Mouse (Mus musculus) ES-Bruce4 (cell line): ENCODE data around the gene Zdhhc7. TPM values are rescaled to one million over a fixed set of nuclear protein-coding genes. Genes with fewer than 3 reads are reported as not detected.

Source experiments
- H3K27ac ChIP-seq: 2 replicates; pipeline ENCODE4 v1.5.1; 2012; ENCODE audit warnings: low read length, inconsistent platforms; ENCODE audit not compliant: insufficient read depth
- H3K27me3 ChIP-seq: 2 replicates; pipeline ENCODE4 v1.6.1; 2012; ENCODE audit warnings: mild to moderate bottlenecking, low read length, inconsistent platforms; ENCODE audit not compliant: control insufficient read depth, poor library complexity, insufficient read depth, severe bottlenecking
- H3K36me3 ChIP-seq: 2 replicates; pipeline ENCODE4 v1.6.1; 2012; ENCODE audit warnings: inconsistent platforms, mild to moderate bottlenecking, low read length, moderate library complexity; ENCODE audit not compliant: control insufficient read depth, poor library complexity, insufficient read depth, severe bottlenecking
- H3K4me1 ChIP-seq: one replicate; pipeline ENCODE4 v1.8.1; 2011; ENCODE audit warnings: low read length; ENCODE audit not compliant: control insufficient read depth, insufficient read depth
- H3K4me3 ChIP-seq: 2 replicates; pipeline ENCODE4 v1.5.1; 2011; ENCODE audit warnings: low read depth, mild to moderate bottlenecking, low read length
- H3K9ac ChIP-seq: 2 replicates; pipeline ENCODE4 v1.6.1; 2012; ENCODE audit warnings: low read depth, mild to moderate bottlenecking, inconsistent platforms; ENCODE audit not compliant: poor library complexity, severe bottlenecking
- H3K9me3 ChIP-seq: replicated peaks from 2 replicates; pipeline ENCODE4 v1.6.1; 2012; ENCODE audit warnings: mild to moderate bottlenecking, low read length, inconsistent platforms; ENCODE audit not compliant: control insufficient read depth, poor library complexity, insufficient read depth, severe bottlenecking
- CTCF ChIP-seq: IDR thresholded peaks from one replicate; pipeline ENCODE4 v1.8.1; 2011; ENCODE audit warnings: low read depth, low read length
- EP300 ChIP-seq: IDR thresholded peaks from 2 replicates; pipeline ENCODE4 v1.6.1; 2011; ENCODE audit warnings: low read depth, low read length; ENCODE audit not compliant: insufficient read depth
- POLR2A ChIP-seq: IDR thresholded peaks from one replicate; pipeline ENCODE4 v1.8.1; 2011; ENCODE audit warnings: low read length; ENCODE audit not compliant: insufficient read depth
- polyA plus RNA-seq: library from polyadenylated mRNA; stranded (reverse); fragments of >200 nt; gene quantifications from 2 replicates; pipeline ENCODE4 v1.2.4, GENCODE M21; 2011; ENCODE audit warnings: low read depth; ENCODE audit not compliant: missing spikeins, insufficient read depth, insufficient read length

Gene Zdhhc7
- polyA plus RNA-seq, 1 experiment, result 17.1 TPM

- H3K36me3 ChIP-seq, result no peaks in the 10 kb centered on the region
- H3K4me1 ChIP-seq, result peaks cover 4% of the 10 kb centered on the region
- no peak overlapping the region for H3K27ac ChIP-seq
- TF ChIP-seq EP300 (no peak), CTCF (no peak), POLR2A (no peak)
- H3K27me3 ChIP-seq, result no peaks in the 10 kb centered on the region
- no peak overlapping the region for H3K9ac ChIP-seq
- no peaks in the 10 kb centered on the region for H3K9me3 ChIP-seq
- H3K4me3 ChIP-seq, result no peak overlapping the region
Measured at GRCm38 (mm10) chr8:120074516-120074915, 26.8 kb downstream of the Zdhhc7 start.

GRCm38 (mm10) chr8:120072827-120073226, 28.5 kb downstream of the Zdhhc7 start:
- Histone ChIP-seq H3K4me3 (no peak overlapping the region), H3K36me3 (no peaks in the 10 kb centered on the region), H3K27me3 (no peaks in the 10 kb centered on the region), H3K4me1 (no peaks in the 10 kb centered on the region), H3K9ac (no peak overlapping the region), H3K9me3 (no peaks in the 10 kb centered on the region), H3K27ac (no peak overlapping the region)
- TF ChIP-seq CTCF, result no peak
- TF ChIP-seq POLR2A, result no peak
- no peak for TF ChIP-seq EP300

GRCm38 (mm10) chr8:120072259-120072658, 29.0 kb downstream of the Zdhhc7 start:
- no peak overlapping the region for H3K9ac ChIP-seq
- H3K27me3 ChIP-seq, result no peaks in the 10 kb centered on the region
- no peaks in the 10 kb centered on the region for H3K4me1 ChIP-seq
- no peaks in the 10 kb centered on the region for H3K9me3 ChIP-seq
- no peaks in the 10 kb centered on the region for H3K36me3 ChIP-seq
- no peak for TF ChIP-seq CTCF
- no peak overlapping the region for H3K4me3 ChIP-seq
- no peak overlapping the region for H3K27ac ChIP-seq

- TF ChIP-seq POLR2A (no peak), CTCF (peak; percentile 91)
- H3K27ac ChIP-seq, result no peak overlapping the region
Measured at GRCm38 (mm10) chr8:120071684-120072083, 29.6 kb downstream of the Zdhhc7 start.

GRCm38 (mm10) chr8:120067936-120068668, 33.2 kb downstream of the Zdhhc7 start:
- Histone ChIP-seq H3K9me3 (no peaks in the 10 kb centered on the region), H3K36me3 (no peaks in the 10 kb centered on the region), H3K9ac (no peak overlapping the region), H3K27ac (no peak overlapping the region), H3K27me3 (no peaks in the 10 kb centered on the region), H3K4me3 (no peak overlapping the region), H3K4me1 (no peaks in the 10 kb centered on the region)
- no peak for TF ChIP-seq POLR2A
- no peak for TF ChIP-seq CTCF
- no peak for TF ChIP-seq EP300

More at GRCm38 (mm10) chr8:120071684-120072083, 29.6 kb downstream of the Zdhhc7 start:
- Histone ChIP-seq H3K27me3 (no peaks in the 10 kb centered on the region), H3K4me1 (no peaks in the 10 kb centered on the region), H3K9me3 (no peaks in the 10 kb centered on the region), H3K9ac (no peak overlapping the region), H3K36me3 (no peaks in the 10 kb centered on the region), H3K4me3 (no peak overlapping the region)

GRCm38 (mm10) chr8:120066226-120066625, 35.1 kb downstream of the Zdhhc7 start:
- H3K27ac ChIP-seq, result no peak overlapping the region
- H3K9me3 ChIP-seq, result no peaks in the 10 kb centered on the region
- H3K36me3 ChIP-seq, result no peaks in the 10 kb centered on the region
- no peaks in the 10 kb centered on the region for H3K4me1 ChIP-seq
- no peak overlapping the region for H3K9ac ChIP-seq
- TF ChIP-seq EP300 (no peak), POLR2A (no peak), CTCF (no peak)
- no peaks in the 10 kb centered on the region for H3K27me3 ChIP-seq
- H3K4me3 ChIP-seq, result no peak overlapping the region
